Mouse (Mus musculus): Measurements from ENCODE around the gene Coil. TPM values are rescaled to one million over a fixed set of nuclear protein-coding genes. Genes with fewer than 3 reads are reported as not detected.
"Not testable (repeated sequence)": the region's sequence is repeated elsewhere in the genome, so short reads cannot be mapped to it uniquely, and the experiment has no call there.

The Coil gene
- total RNA-seq, 2 experiments from 2014 or later: 9.1 to 10.9 TPM

DNA sequence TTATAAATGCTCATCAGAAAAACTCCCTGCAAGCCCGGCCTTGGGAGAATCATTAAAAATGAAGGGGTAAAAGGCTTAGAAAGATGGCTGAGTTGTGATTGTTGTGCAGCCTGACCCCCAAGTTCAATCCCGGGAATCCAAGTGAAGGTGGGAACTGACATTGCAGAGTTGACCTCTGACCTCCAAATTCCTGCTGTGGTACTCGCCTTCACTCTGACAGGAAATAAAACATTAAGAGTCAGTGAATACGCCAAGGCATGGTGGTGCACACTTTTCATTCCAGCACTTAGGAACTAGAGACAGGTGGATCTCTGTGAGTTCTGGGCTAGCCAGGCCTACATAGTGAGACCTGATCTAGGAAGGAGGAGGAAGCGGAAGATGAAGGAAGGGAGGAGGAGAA, 35.4 kb downstream of the Coil start:
- no peak for DNase-seq

DNA sequence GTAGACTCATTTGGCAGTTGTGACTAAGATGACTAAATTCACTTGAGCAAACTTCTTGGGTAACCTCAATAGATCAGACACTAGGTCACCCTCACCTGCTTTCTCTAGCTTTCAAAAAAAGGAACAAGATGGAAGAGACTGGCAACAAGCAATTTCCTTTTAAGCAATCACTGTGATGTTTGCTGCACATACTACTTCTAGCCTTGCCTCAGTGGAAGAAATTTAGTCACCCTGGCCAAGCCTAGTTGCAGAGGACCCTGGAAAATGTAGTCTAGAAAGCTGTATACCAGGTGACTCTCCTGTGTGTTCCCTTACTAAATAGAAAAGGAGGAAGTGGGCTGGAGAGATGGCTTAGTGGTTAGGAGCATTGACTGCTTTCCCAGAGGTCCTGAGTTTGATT, 36.4 kb downstream of the Coil start:
- no peak for DNase-seq

DNA sequence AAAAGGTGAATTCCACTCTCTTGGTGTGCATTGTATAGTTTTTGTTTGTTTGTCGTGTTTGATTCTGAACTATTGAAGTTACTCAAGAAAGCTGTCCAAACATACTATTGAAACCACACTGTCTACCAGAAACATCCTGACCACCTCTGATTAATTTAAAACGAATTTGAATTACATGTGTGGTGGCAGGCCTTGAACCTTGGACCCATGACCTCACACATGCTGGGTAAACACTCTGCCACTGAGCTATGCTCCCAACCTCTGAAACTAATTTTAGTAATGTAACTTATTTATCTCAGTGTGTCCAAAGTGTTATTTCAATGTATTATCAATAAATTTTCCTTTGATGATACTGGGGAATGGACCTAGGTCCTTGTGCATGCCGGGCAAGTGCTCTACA, 37.5 kb downstream of the Coil start:
- DNase-seq: no peak

DNA sequence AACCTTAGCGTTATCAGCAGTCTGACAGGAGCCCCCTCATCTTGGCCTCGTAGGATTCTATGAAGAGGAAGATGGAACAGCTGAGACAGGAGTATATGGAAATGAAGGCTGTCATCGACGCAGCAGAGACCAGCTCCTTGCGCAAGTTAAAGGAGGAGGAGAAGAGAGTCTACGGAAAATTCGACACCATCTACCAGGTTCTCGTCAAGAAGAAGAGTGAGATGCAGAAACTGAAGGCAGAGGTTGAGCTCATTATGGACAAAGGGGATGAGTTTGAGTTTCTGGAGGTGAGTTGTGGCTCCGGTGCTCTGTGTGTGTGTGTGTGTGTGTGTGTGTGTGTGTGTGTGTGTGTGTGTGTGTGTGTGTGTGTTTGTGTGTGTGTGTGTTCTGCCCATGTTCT, 39.0 kb downstream of the Coil start:
- DNase-seq: no peak

DNA sequence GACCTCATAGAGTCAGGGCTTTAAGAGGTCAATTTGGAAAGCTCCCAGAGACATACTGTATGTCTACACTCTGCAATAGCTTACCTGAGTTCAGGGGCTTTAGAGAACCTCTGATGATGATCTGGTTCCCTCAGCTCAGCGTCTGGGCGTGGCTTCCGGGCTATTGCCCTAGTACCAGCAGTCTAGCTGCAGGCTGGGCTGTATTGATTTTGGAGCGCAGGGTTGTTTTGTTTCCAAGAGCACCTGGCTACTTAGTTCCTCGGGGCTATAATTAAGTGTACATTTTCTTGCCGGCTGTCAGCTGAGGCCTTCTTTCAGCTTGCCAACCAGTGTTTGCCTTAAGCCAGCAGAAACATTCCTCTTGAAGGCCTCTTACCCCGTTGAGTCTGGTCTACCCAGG, 39.4 kb downstream of the Coil start:
- no peak for DNase-seq

DNA sequence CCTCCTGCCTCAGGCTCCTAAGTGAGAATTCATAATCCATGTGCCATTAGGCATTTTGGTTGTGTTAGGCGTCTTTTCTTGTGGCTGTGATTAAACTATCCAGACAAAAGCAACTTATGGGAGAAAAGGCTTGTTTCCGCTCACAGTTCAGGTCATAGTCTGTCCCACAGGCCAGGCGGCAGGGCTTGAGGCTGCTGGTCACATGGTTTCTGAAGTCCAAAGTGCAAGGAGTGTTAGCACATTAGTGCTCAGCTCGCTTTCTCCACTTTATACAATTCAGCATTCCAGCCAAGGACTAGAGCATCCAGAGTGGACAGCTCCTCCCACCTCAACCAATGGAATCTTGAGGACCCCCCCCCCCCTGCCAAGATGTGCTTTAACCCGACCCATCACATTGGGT, 42.2 kb downstream of the Coil start:
- no peak for DNase-seq

DNA sequence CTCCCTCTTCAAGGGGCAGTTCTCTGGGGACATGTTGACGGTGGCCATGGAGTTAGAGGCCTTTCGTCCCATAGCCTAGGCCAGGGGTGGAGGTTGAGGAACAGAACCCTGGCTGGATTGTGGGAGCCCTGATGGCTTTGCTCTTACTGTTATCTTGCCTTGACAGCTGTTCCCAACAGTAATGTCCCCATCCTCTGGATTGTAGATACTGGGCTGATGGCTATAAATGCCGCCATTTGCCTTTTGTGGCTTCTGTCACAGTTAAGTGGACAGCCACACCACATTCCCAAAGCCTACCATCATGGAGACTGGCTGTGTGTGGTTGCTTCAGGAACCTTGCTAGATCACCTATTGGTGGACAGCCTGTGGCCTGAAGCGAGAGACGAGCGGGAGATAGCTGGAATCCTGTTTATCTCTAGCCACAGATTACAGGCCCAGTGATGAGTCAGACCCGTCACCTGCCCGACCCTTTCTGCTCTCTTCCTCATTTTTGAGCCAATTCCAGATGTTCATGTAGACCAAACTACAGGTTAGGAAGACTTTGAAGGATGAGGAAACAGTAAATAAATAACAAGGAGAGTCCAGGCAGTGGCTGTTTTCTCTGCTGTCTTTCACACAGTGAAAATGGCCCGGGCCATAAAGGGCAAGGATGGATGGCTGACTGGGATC, 47.6 kb downstream of the Coil start:
- no peak for DNase-seq

DNA sequence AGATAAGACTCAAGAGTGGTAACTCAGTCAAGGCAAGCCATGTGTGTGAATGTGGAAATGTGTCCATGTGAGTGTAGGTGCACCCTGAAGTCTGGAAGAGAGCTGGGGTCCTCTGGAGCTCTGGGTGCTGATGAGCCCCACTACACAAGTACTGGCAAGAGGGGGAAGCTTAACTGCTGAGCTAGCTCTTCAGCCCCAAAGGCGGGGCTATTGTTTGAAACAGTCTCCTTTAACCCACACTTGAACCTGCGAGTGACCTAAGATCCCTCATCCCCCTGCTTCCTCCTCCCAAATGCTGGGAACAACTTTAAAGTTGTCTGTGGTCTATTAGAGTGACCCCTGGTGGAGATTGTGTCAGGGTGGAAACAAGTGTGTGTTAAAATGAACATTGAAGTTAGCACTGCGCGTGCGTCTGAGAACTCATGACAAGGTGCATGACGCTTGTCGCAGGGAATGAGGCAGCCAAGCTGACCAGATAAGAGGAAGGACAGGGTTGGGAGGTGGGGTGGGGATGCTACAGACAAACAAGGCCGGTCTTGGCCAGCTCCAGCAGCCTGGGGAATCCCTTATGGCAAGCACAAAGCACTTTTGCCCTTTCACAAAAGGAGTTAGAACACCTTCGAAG, 50.7 kb downstream of the Coil start:
- DNase-seq: peak; percentile 62

DNA sequence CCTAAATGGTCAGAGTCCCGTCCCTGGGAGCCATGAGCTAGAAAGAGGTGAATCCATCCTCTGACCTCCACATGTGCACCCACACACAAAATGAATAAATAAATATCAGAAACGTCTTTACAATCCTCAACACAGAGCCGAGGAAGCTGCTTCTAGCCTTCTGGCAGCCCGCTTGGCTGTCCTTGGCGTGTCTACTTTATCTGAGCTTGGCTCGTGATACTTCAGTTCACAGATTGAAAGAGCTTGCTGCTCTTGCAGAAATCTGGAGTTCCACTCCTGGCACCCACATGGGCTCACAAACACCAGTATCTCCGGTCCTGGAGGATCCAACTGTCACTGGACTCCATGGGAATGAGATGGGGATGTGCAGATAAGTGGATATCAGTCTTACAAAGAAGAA, 51.6 kb downstream of the Coil start:
- peak; percentile 60 for DNase-seq

DNA sequence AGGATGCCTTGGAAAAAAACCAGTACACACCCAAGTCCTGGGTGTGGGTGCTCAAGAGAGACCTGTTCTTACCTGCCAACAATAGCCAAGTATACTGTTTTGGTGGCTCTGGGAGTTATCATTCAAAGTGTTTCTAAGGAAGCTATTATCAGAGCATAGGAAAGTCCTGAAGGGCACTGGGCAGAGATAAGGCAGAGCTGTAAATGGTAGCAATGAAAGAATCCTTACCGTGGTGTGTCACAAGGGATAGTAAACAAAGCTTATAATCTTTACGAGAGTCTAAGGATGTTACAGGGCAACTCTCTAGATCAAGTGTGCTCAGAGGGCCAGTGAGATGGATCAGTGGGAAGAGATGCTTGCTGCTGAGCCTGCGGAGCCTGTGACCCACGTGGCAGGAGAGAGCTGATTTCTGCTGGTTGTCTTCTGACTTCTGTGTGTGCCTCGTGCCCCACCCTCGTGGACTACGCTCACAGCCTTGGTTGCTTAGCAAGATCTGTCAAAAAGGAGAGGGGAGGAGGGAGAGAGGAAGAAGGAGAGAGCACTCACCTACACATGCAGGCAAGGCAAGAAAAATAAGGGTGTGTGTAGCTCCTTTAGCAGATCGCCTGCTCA, 52.2 kb downstream of the Coil start:
- no peak for DNase-seq

DNA sequence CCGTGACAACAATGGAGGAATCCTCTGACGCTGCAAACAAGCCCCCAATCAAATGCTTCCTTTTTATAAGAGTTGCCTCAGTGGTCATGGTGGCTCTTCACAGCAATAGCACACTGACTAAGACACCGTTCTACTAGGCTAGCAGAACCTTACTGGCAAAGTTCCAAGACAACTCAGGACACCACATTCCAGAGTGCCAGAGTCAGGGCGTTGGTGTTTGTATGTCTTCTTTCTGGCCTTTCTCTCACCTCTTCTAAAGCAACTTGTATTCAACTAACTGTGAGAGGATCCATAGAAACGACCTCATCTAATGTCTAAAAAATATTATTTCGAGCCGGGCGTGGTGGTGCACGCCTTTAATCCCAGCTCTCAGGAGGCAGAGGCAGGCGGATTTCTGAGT, 53.4 kb downstream of the Coil start:
- DNase-seq: no peak

DNA sequence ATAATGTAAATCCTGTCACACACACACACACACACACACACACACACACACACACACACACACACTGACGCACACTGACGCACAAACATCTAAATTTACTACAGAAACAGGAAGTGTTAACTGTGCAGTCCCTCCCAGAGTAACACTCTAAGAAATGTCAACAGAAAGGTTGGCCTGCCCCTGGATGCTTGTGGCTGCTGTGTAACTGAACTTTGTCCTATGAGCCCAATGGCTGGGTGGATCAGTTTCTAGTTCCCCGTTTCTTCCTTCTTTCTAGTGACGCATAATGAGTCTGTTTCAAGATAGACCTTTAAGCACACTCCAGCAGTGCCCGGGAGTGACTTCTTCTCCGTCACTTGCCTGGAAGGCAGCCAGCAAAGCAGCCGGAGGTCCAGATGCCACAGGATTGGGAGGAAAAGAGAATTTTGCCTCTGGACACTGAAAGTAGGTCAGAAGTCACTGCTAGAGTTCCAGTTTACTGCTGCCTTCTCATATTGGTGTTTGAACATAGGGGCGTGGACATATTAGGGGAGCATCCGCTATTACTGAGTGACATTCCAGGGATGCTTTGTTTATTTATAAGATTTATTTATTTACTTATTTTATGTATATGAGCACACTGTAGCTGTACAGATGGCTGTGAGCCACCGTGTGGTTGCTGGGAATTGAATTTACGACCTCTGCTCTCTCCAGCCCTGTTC, 54.3 kb downstream of the Coil start:
- DNase-seq: peak; percentile 92

DNA sequence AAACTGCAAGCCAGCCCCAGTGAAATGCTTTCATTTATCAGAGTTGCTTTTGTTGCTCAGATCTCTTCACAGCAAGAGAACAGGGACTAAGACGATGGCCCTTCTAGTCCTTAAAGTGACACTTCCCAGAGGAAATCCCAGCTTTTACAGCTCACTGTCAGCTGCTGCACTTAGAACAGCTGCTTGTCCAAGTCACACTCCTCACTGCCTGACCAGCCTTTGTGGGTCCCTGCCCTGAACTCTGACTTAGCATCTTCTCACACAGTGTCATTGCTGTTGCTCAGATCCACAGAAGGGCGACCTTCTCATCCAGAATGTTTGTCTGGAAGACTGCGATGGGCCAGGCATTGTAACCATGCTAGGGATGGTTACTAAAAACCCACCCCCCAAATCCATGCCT, 55.6 kb downstream of the Coil start:
- no peak for DNase-seq

DNA sequence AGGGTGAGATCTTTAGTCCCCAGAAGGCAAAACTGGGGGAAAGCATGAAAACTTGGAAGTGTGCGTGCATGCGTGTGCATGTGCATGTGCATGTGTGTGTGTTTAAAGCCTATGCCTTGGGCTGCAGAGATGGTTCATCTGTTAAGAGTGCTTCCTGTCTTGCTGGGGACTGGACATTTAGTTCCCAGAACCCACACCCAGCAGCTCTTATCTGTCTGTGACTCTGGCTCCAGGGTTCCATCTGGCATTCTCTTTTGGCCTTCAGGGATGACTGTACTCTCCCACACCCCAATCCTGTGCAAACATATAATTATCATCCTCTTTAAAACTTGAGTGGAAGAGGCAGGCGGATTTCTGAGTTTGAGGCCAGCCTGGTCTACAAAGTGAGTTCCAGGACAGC, 56.1 kb downstream of the Coil start:
- no peak for DNase-seq

DNA sequence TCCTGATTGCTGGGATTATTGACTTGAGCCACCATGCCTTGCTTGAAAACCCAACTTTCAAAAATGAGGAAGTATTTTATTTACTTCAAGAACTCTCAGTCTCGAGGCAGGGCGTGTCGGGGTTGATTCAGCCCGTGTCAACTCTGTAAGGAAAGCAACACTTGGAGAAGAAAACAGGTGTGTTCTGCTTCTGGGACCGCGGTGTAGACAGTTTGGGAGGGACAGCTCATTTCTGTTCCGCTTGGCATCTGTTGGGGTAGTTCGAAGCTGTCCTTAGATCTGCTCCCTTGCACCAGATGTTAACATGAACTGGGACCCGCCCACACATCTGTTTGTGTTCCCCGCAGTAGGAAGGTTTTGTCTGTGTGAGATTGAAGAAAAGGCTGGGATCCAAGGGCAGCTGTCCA, 57.9 kb downstream of the Coil start:
- no peak for DNase-seq

DNA sequence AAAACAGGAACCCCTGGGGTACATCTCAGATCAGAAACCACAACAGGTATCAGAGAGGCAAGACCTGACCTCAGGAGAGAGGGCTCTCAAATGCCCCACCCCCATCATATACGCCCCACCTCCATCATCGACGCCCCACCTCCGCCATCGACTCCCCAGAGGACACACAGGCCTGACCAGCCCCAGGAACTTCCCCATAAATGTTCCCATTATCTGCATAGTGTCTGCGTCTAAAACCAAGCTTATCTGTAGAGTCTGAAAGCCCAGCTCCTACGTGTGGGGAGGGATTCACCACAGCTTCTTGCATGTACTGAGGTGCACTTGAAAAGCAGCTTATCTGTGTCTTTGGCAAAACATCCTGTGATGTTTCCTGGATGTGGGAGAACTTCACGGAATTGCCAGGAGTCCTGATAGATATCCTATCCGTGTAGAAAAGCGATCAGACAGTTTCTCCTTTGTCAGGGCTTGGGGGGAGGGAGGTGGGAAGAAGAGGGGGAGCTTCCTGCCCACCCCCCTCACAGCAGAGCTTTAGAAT, 58.9 kb downstream of the Coil start:
- no peak for DNase-seq

DNA sequence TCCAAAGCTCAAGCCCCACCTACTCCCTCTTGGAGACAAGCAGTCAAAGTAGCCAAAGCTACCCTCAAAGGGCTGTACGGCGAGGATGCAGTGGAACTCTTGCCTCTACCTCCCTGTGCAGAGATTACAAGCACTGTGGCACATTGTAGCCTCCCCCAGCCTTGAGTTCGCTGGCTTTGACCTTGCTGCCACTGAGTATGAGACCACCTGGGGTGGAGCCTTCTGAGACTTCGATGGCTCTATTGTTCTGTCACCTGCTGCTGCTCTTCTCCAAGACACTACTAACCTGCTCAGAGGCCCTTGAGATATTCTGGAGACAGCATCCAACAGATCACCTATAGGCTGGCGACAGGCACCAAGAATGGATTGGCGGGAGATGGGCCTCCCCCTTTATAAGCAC, 60.5 kb downstream of the Coil start:
- DNase-seq: no peak

DNA sequence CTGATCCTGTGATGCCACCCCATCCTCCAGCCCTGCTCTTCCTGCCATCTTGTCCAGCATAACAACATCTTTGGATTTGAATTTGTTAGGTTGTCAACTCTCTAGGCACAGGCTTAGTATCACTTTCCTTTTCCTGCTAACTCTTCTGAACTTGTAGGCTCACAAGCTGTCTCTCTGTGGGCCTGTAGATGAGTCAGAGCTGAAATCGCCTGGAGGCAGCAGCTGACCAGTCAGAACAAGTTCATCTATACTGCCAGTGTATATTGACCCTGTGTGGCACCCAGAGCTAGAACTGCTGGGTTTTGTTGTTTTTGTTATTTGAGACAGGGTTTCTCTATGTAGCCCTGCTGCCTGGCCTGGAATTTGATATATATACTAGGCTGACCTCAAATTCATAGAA, 61.1 kb downstream of the Coil start:
- no peak for DNase-seq

DNA sequence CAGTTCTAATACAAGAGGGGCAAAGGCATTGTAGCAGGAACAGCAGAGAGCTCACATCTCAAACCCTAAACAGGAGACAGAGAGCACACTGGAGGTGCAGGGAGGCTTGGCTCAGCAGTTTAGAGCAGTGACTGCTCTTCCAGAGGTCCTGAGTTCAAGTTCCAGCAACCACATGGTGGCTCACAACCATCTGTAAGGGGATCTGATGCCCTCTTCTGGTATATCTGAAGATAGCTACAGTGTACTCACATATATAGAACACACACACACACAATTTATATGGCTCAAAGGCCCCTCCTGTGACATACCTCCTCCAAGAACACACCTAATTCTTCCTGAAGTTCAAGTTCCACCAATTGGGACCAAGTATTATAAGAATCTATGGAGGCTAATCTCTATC, 64.5 kb downstream of the Coil start:
- DNase-seq: no peak

DNA sequence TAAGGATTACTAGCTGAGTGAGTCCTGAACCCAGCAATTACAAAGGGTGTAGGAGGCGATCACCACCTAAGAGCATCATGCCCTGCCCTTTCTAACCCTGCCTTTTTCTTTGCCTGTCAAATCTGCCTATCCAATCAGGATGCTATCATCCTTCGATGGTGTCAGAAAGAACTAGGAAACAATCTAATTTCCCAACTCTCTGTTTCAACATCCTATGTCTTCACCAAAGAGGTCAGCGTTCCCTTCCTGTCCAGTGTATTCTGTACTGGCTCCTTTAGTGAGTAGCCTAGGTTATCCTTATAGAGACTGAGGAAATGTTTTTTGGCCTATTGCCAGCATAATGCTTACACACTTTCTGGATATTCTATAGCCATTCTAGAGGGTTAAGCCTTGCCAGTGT, 65.5 kb downstream of the Coil start:
- DNase-seq: no peak

DNA sequence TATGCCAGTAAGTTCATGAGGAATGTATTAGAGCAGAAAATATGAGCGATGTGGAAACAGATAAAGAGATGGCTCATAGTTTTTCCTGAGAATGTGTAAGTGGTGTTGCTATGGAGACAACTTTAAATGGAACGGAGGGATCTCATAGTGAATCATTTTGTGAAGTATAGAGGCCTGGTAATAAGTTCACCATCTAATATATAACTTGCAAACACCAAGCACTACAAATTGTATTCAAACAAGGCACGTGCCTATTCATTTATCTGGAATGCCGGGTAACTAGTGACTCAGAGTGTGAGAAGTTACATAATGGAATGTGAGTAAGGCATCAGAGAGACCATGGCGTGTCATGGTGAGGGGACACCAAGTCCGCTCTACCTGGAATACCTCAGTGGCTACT, 68.4 kb downstream of the Coil start:
- no peak for DNase-seq

DNA sequence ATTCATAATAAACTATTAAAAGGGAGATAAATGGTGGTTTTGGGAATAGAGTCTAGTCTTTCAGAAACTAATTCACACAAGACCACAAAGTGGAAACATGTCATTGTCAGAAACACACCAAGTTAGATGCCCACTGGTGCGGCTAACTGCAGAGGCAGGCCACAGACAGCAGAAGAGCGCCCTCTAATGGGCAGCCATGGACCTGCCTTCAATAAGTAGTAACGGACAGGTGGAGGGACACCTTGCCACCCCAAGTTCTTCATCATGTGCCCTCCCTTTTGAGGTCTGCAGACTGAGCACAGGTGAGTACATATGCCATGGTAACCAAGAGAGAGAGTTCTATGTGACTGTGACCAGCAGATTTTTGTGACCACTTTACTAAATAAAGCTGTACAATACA, 69.3 kb downstream of the Coil start:
- peak; percentile 77 for DNase-seq

DNA sequence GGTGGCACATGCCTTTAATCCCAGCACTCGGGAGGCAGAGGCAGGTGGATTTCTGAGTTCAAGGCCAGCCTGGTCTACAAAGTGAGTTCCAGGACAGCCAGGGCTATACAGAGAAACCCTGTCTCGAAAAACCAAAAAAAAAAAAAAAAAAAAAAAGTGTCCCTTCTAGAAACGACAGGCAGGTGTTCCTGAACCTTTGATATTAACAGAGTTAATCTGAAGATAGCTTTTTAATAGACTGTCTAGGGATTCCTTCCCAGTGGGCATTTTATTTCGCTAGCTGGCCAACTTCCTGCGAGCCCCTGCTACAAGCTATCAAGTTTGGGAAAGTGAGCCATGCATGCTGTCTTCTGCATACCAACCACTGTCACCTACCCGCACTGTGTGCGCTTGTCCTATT, 71.0 kb downstream of the Coil start:
- DNase-seq: not testable (repeated sequence)
